Mouse (Mus musculus): ENCODE data around the gene Mcoln2. TPM values are rescaled to one million over a fixed set of nuclear protein-coding genes. Genes with fewer than 3 reads are reported as not detected.

Gene Mcoln2
- polyA plus RNA-seq (2016; fragmentation: Nextera tagmentation; extraction: Ambion mirVana), result 0.24 and 0.26 TPM in 2 replicates

DNA sequence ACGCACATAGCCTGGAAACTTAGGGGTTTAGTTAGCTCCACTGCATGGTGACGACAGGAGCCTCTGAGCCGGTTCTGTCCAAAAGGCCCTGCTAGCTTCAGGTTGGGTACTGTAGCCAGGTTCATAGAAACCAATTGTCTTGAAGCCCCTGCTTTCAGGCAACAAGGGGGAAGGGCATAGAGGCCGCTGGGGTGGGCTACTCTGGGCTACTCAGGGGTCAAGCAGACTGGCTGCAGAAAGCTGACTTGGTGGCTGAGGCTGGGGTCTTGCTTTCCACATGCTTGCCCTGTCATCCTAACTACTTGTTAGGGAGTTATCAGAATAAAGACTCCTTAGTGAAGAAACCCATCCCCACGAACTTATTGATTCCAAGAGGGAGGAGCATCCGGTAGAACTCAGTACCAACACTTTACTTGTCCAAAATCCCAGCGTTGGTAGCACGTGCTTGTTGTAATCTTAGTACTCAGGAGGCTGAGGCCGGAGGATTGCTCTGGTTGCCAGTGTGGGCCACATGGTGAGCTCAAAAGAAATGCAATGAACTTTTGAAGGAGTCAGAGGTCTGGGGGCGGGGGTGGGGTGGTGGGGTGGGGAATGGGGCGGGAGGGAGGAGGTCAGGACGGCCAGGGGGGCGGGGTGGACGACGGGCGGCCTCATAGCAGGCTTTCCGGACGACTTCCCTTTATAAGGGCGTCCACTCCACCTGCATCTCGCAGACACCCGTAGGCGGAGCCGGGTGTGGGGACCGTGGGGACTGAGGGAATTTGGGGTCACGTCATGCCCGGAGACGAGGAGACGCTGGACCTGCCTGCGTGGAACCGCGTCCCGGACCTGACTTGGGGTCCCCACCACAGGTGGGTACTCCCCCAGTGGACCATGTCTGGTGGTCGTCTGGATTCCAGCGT is at the start of gene Mcoln2:
Mcoln2 (plus strand) TSS at position 678 of the 902 bp plus-strand sequence.
- H3K4me2 ChIP-seq (replicated peaks), result peak within 1 kb of the TSS; percentile 82
- H3K4me1 ChIP-seq, result peaks cover 15% of the 10 kb centered on the region
- no peaks in the 10 kb centered on the region for H3K9me3 ChIP-seq
- ATAC-seq (ENCODE audit: low FRiP score, low read depth), result peak; percentile 55; the same call in 1 of the 2 replicates
- WGBS, result 12% methylated on average over 31 of the region's 34 CpGs
- peaks cover 53% of the 10 kb centered on the region for H3K27me3 ChIP-seq
- peak within 1 kb of the TSS; percentile 44 for H3K4me3 ChIP-seq
- peak within 1 kb of the TSS; percentile 56 for H3K9ac ChIP-seq (replicated peaks)
- H3K36me3 ChIP-seq, result no peaks in the 10 kb centered on the region
- H3K27ac ChIP-seq (replicated peaks), result no peak within 1 kb of the TSS

DNA sequence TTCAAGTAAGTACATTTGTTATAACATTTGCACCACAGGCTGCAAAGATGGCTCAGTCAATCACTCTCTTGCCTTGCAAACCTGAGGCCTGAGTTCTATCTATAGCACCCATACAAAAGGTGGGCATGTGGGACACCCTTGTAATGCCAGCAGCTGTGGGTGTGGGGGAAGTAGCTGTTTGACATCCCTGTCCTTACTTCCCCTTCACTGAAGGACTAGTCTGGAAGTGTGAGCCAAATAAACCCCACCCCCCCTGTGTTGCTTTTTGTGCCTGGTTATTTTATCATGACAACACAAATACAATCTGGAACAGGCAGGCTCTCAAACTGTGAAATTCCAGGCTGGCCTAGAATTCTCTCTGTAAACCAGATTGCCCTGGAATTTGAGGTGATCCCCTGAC is 49.7 kb upstream of the Mcoln2 start:
- no peak for ATAC-seq (ENCODE audit: low FRiP score, low read depth)
- Histone ChIP-seq H3K36me3 (no peaks in the 10 kb centered on the region), H3K9ac (replicated peaks) (no peak overlapping the region), H3K27me3 (0 out of 2 replicates have a peak, but pooled peaks cover 3% of the 10 kb centered on the region), H3K4me2 (replicated peaks) (no peak overlapping the region), H3K4me3 (no peak overlapping the region), H3K4me1 (no peaks in the 10 kb centered on the region), H3K9me3 (no peaks in the 10 kb centered on the region), H3K27ac (replicated peaks) (no peak overlapping the region)

DNA sequence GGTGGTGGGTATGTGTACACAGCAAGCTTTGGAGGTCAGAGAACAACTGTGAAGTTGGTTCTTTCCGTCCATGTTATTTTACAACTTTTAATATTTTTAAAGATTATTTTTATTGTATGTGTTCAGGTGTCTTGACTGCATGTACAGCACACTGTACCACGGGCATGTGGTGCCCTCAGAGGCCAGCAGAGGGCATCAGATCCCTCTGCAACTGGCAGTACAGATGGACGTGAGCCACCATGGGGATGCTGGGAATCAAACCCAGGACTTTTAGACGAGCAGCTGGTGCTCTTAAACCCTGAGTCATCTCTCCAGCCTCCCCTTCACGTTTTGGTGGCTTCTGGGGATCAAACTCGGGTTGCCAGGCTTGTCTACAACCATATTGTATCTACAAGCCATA is 47.6 kb upstream of the Mcoln2 start:
- WGBS, result 58% methylated on average over 6 of the region's 6 CpGs
- ATAC-seq (ENCODE audit: low FRiP score, low read depth), result no peak
- Histone ChIP-seq H3K4me3 (no peak overlapping the region), H3K9me3 (no peaks in the 10 kb centered on the region), H3K36me3 (no peaks in the 10 kb centered on the region), H3K27ac (replicated peaks) (no peak overlapping the region), H3K27me3 (0 out of 2 replicates have a peak, but pooled peaks cover 8% of the 10 kb centered on the region), H3K9ac (replicated peaks) (no peak overlapping the region), H3K4me2 (replicated peaks) (no peak overlapping the region), H3K4me1 (peaks cover 3% of the 10 kb centered on the region; the same call in 1 of the 2 replicates)

DNA sequence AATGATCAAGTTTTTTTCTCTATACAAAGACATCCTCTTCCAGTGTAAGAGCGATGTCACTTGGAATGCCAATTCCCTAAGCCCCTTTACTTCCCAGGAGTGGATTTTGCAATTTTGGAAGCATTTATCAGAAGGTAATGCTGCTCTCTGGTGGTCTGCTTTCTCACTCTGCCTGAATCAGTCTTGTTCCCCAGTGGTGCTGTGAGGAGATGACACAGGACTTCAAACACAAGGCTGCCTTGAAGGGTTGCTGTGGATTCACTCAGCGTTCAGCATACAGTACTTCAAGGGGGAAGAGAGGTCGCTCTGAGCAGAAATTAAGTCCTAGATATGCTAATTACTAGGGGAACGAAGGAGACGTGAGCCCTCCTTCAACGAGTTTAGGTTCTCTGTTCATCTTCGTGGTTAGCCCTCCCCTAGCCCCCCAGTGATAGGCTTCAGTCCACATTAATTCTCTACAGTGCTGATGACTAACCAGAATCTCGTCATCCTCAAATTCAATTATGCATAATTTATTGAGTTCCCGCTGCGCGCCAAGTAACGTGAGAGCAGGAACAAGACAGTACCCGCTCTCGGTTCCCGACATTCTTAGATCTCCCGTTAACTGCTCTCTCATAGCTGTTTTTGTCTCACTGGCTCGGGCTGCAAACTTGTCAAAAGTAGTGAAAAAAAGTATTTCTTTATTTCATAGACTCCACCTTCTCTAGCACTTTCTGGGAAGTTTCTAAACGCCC is 42.4 kb upstream of the Mcoln2 start:
- Histone ChIP-seq H3K9me3 (no peaks in the 10 kb centered on the region), H3K36me3 (no peaks in the 10 kb centered on the region), H3K4me1 (peaks cover 5% of the 10 kb centered on the region; the same call in 1 of the 2 replicates), H3K4me3 (peak overlapping the region; percentile 45), H3K9ac (replicated peaks) (peak overlapping the region; percentile 24), H3K4me2 (replicated peaks) (peak overlapping the region; percentile 83), H3K27me3 (peaks cover 5% of the 10 kb centered on the region; the same call in 1 of the 2 replicates), H3K27ac (replicated peaks) (no peak overlapping the region)
- WGBS, result 6% methylated on average over 18 of the region's 18 CpGs
- peak; percentile 70 for ATAC-seq (ENCODE audit: low FRiP score, low read depth)

DNA sequence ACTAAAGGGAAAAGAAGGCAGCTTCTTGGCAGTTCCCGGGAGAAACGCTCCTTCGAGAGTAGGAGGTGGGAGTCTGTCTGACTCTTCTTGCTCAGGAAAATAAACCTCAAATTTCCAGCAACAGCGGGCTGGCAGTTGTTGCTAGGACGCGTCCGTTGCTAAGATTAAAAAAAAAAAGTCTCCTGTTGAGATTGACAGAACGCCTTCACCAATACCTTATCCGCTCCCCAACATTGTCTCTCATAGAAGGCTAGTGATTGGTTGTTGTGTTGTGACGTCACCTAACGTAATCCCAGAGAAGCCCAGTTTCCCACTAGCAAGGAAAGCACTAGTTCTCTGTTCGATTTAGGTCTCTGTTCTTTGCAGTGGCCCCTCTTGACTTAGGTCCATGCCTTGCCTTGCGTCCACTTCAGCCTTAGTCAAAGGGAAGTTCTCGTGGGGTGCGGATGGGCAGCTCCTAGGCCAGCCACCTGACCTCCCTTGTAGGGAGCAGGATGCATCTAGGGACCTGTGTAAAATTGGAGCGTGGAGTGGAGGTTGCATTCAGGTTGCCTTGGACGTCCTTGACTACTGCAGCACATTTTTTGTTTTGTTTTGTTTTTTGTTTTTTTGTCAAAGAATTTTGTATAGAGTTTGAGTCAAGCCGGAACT is 41.6 kb upstream of the Mcoln2 start, which contains the start of gene Wdr63:
Wdr63 (minus strand) TSS at position 210 of the 651 bp plus-strand sequence.
- Histone ChIP-seq H3K4me1 (peaks cover 5% of the 10 kb centered on the region; the same call in 1 of the 2 replicates), H3K27ac (replicated peaks) (no peak within 1 kb of the TSS), H3K4me3 (peak within 1 kb of the TSS; percentile 45), H3K36me3 (no peaks in the 10 kb centered on the region), H3K9me3 (no peaks in the 10 kb centered on the region), H3K9ac (replicated peaks) (peak within 1 kb of the TSS; percentile 24), H3K27me3 (peaks cover 5% of the 10 kb centered on the region; the same call in 1 of the 2 replicates), H3K4me2 (replicated peaks) (peak within 1 kb of the TSS; percentile 83)
- peak; percentile 97 for ATAC-seq (ENCODE audit: low FRiP score, low read depth)
- WGBS, result 12% methylated on average over 18 of the region's 18 CpGs

DNA sequence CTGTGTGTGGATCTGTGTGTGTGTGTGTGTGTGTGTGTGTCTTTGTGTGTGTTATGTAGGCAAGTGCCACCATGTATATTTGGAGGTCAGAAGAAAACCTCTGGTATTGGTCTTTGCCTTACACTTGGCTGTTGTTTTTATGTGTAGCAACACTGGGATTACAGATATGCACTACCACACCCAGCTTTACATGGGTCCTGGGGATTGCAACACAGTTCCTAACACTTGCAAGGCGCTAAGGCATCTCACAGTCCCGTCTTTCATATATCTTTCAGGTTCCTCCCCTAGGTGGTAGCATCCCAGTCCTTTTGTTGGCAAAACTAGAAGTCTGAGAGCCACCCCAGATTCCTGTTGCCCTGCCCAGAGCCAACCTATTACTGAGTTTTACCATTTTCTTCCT is 40.7 kb upstream of the Mcoln2 start:
- no peak overlapping the region for H3K4me2 ChIP-seq (replicated peaks)
- no peak overlapping the region for H3K4me3 ChIP-seq
- peaks cover 5% of the 10 kb centered on the region; the same call in 1 of the 2 replicates for H3K4me1 ChIP-seq
- H3K9me3 ChIP-seq, result no peaks in the 10 kb centered on the region
- no peak overlapping the region for H3K27ac ChIP-seq (replicated peaks)
- 71% methylated on average over 2 of the region's 2 CpGs for WGBS
- ATAC-seq (ENCODE audit: low FRiP score, low read depth), result no peak
- H3K36me3 ChIP-seq, result no peaks in the 10 kb centered on the region
- H3K27me3 ChIP-seq, result peaks cover 5% of the 10 kb centered on the region; the same call in 1 of the 2 replicates
- no peak overlapping the region for H3K9ac ChIP-seq (replicated peaks)

DNA sequence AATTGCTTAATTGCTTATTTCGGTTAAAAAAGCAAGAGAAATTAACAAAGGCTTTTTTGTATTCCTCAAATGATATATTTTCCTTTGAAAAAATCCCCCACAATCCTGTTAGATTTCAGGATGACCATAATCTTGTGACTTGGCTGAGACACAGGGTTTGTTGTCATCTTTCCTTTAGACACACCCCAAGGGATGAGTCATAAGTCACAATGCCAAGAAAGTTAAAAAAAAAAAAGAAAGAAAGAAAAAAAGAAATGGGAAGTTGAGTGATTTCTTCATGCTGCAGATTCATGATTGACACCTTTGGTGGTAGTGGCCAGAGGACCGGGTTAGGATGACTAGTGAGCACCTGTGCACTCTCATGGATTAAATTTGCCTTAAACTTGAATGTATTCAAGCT is 39.3 kb upstream of the Mcoln2 start:
- Histone ChIP-seq H3K27me3 (peaks cover 5% of the 10 kb centered on the region; the same call in 1 of the 2 replicates), H3K4me2 (replicated peaks) (no peak overlapping the region), H3K9me3 (no peaks in the 10 kb centered on the region), H3K27ac (replicated peaks) (no peak overlapping the region), H3K4me1 (peaks cover 5% of the 10 kb centered on the region; the same call in 1 of the 2 replicates), H3K36me3 (no peaks in the 10 kb centered on the region), H3K9ac (replicated peaks) (no peak overlapping the region), H3K4me3 (no peak overlapping the region)
- no peak for ATAC-seq (ENCODE audit: low FRiP score, low read depth)
- 83% methylated on average over 2 of the region's 2 CpGs for WGBS

DNA sequence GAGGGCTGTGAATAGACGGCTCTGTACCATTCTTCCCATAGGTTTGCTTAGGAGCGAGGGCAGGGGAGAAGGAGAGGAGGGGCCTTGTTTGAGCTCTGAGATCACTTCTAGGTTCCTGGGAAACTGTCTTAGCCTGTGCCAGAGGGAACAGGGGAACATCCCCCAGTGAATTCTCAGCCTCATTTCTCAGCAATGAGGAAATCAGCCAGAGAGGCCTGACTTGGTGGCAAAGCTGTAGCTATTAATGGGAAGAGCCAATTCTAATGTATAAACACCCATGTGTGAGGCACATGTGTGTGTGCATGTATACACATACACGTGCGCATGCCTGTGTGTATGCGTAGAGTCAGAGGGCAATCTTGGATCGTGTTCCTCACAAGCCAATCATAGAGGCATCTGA is 38.7 kb upstream of the Mcoln2 start:
- Histone ChIP-seq H3K36me3 (no peaks in the 10 kb centered on the region), H3K9me3 (no peaks in the 10 kb centered on the region), H3K4me1 (peaks cover 5% of the 10 kb centered on the region; the same call in 1 of the 2 replicates), H3K27me3 (peaks cover 5% of the 10 kb centered on the region; the same call in 1 of the 2 replicates), H3K4me3 (no peak overlapping the region), H3K4me2 (replicated peaks) (no peak overlapping the region), H3K27ac (replicated peaks) (no peak overlapping the region), H3K9ac (replicated peaks) (no peak overlapping the region)
- no peak for ATAC-seq (ENCODE audit: low FRiP score, low read depth)
- 77% methylated on average over 6 of the region's 6 CpGs for WGBS

DNA sequence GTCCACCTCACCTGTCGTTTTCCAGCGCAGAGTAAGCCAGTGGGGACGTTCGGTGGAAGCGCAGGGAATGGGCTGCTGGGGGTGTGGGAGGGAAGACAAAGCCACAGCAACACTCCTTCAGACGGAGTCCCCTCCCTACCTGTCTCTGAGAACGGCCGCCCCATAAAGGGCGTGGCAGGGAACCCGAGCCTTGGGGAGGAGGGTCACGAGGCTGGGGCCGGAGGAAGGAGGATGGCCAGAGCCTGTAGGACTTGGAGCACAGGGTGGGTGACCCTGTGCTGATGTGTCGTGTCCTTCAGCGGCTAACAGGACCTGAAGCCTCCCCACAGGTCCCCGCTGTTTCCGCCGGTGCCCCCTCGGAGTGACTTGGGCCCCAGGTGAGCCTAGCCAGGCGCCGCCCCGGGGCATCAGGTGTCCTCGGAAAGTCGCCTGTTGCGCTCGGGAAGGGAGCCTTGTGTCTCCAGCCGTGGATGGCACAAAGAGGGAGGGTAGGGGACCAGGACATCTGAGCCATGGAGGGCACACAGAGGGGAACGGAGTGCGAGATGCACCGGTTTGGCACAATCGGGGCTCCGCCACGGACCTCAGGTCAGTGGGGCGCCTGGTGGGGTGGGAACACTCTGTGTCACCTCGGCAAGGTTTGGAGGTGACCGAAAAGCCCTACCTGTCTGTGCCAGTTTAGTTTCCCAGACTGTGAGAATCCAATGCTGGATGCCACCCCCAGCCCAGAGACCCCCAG is 32.2 kb upstream of the Mcoln2 start, which contains the start of gene Mcoln3:
Mcoln3 (plus strand) TSS at position 193 of the 739 bp plus-strand sequence.
- H3K9ac ChIP-seq (replicated peaks), result no peak within 1 kb of the TSS
- 10% methylated on average over 35 of the region's 35 CpGs for WGBS
- no peak within 1 kb of the TSS for H3K4me3 ChIP-seq
- no peaks in the 10 kb centered on the region for H3K36me3 ChIP-seq
- no peak for ATAC-seq (ENCODE audit: low FRiP score, low read depth)
- no peaks in the 10 kb centered on the region for H3K9me3 ChIP-seq
- H3K4me2 ChIP-seq (replicated peaks), result no peak within 1 kb of the TSS; the same call in 1 of the 2 replicates
- H3K27ac ChIP-seq (replicated peaks), result no peak within 1 kb of the TSS
- peaks cover 14% of the 10 kb centered on the region; the same call in 1 of the 2 replicates for H3K4me1 ChIP-seq
- peaks cover 27% of the 10 kb centered on the region for H3K27me3 ChIP-seq

DNA sequence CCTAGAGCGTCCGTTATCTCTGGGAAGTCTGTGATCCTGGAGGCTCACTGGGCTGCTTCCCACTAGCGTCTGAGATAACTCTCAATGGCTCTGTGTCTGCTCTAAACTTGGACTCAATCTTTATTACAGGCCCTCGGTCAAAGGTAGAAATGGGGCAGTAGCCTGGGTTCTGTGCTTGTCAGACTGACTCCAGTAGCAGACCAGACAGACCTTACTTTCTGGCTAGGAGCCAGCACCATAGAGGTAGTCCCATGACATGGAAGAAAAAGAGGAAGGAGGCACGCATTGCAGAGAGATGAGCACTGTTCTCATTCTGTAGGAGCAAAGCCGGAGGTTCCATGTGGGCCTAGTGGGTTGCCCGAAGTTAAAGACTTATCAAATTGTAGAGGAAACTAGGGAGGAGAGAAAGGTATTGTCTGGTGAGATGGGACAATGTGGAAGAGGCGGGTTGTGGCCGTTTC is 31.6 kb upstream of the Mcoln2 start:
- ATAC-seq (ENCODE audit: low FRiP score, low read depth), result no peak
- Histone ChIP-seq H3K4me3 (no peak overlapping the region), H3K4me2 (replicated peaks) (no peak overlapping the region), H3K27ac (replicated peaks) (no peak overlapping the region), H3K27me3 (peaks cover 27% of the 10 kb centered on the region), H3K36me3 (no peaks in the 10 kb centered on the region), H3K9me3 (no peaks in the 10 kb centered on the region), H3K9ac (replicated peaks) (no peak overlapping the region), H3K4me1 (peaks cover 14% of the 10 kb centered on the region; the same call in 1 of the 2 replicates)
- WGBS, result 58% methylated on average over 9 of the region's 9 CpGs

Measured in midbrain, embryonic 12.5 days (tissue).